Mouse (Mus musculus) cortical plate, adult 2 months (tissue): ENCODE measurements around the gene Sobp. TPM values are rescaled to one million over a fixed set of nuclear protein-coding genes. Genes with fewer than 3 reads are reported as not detected.

Experiments
- H3K27ac ChIP-seq: fragments of 200-500 bp; 2 replicates; pipeline ENCODE4 v1.5.1; 2012; ENCODE audit warnings: low read length, control low read depth, inconsistent platforms; ENCODE audit not compliant: insufficient read depth
- H3K4me1 ChIP-seq: fragments of 200-500 bp; 2 replicates; pipeline ENCODE4 v1.6.1; 2011; ENCODE audit warnings: low read length; ENCODE audit not compliant: control insufficient read depth, insufficient read depth
- H3K4me3 ChIP-seq: fragments of 200-500 bp; 2 replicates; pipeline ENCODE4 v1.5.1; 2011; ENCODE audit warnings: mild to moderate bottlenecking, low read length, control low read depth; ENCODE audit not compliant: insufficient read depth
- CTCF ChIP-seq: fragments of 200-500 bp; IDR thresholded peaks from 2 replicates; pipeline ENCODE4 v1.5.1; 2011; ENCODE audit warnings: mild to moderate bottlenecking, control low read depth, low read length; ENCODE audit not compliant: insufficient read depth; ENCODE audit errors: extremely low read depth
- POLR2A ChIP-seq: fragments of 200-500 bp; IDR thresholded peaks from 2 replicates; pipeline ENCODE4 v1.6.1; 2011; ENCODE audit warnings: mild to moderate bottlenecking, low read length, control low read depth; ENCODE audit not compliant: insufficient read depth; ENCODE audit errors: extremely low read depth
- polyA plus RNA-seq: library from polyadenylated mRNA; depleted of rRNA; stranded (reverse); fragments of >200 nt; gene quantifications from 2 replicates; pipeline ENCODE4 v1.2.3, GENCODE M21; 2012

Gene Sobp
- polyA plus RNA-seq, 1 experiment, result 21.9 TPM

GRCm38 (mm10) chr10:43097755-43098154 lies 76.6 kb downstream of the Sobp start:
- TF ChIP-seq CTCF, result no peak
- no peak overlapping the region for H3K4me3 ChIP-seq
- H3K4me1 ChIP-seq, result peaks cover 17% of the 10 kb centered on the region
- H3K27ac ChIP-seq, result no peak overlapping the region

GRCm38 (mm10) chr10:43096614-43097013 lies 77.7 kb downstream of the Sobp start:
- no peak for TF ChIP-seq CTCF
- TF ChIP-seq POLR2A, result no peak
- Histone ChIP-seq H3K4me3 (no peak overlapping the region), H3K27ac (no peak overlapping the region; the same call in 1 of the 2 replicates), H3K4me1 (peaks cover 18% of the 10 kb centered on the region)

GRCm38 (mm10) chr10:43094537-43094936 lies 79.8 kb downstream of the Sobp start:
- no peak for TF ChIP-seq CTCF
- no peak for TF ChIP-seq POLR2A
- Histone ChIP-seq H3K4me3 (no peak overlapping the region), H3K4me1 (peaks cover 18% of the 10 kb centered on the region), H3K27ac (no peak overlapping the region)

- TF ChIP-seq POLR2A (no peak), CTCF (no peak)
- Histone ChIP-seq H3K27ac (no peak overlapping the region), H3K4me3 (no peak overlapping the region), H3K4me1 (peaks cover 16% of the 10 kb centered on the region)
Observed at GRCm38 (mm10) chr10:43093440-43093839, 80.9 kb downstream of the Sobp start.

- H3K27ac ChIP-seq, result no peak overlapping the region
- no peak overlapping the region for H3K4me3 ChIP-seq
- no peak for TF ChIP-seq POLR2A
- no peak for TF ChIP-seq CTCF
- H3K4me1 ChIP-seq, result 0 out of 2 replicates have a peak, but pooled peaks cover 6% of the 10 kb centered on the region
Observed at GRCm38 (mm10) chr10:43090040-43090439, 84.3 kb downstream of the Sobp start.

GRCm38 (mm10) chr10:43087421-43087820 lies 86.9 kb downstream of the Sobp start:
- Histone ChIP-seq H3K4me1 (no peaks in the 10 kb centered on the region), H3K4me3 (no peak overlapping the region), H3K27ac (no peak overlapping the region)
- TF ChIP-seq CTCF (no peak), POLR2A (no peak)

- no peak overlapping the region for H3K27ac ChIP-seq
- H3K4me3 ChIP-seq, result no peak overlapping the region
- TF ChIP-seq CTCF, result no peak
- no peak for TF ChIP-seq POLR2A
- no peaks in the 10 kb centered on the region for H3K4me1 ChIP-seq
Observed at GRCm38 (mm10) chr10:43086888-43087287, 87.4 kb downstream of the Sobp start.

- Histone ChIP-seq H3K27ac (no peak overlapping the region), H3K4me1 (peaks cover 4% of the 10 kb centered on the region; the same call in 1 of the 2 replicates), H3K4me3 (no peak overlapping the region)
- TF ChIP-seq CTCF (no peak), POLR2A (no peak)
Observed at GRCm38 (mm10) chr10:43084087-43084366, 90.3 kb downstream of the Sobp start.

GRCm38 (mm10) chr10:43083288-43084086 lies 90.8 kb downstream of the Sobp start:
- TF ChIP-seq POLR2A (no peak), CTCF (no peak)
- Histone ChIP-seq H3K27ac (no peak overlapping the region), H3K4me1 (peaks cover 4% of the 10 kb centered on the region; the same call in 1 of the 2 replicates), H3K4me3 (no peak overlapping the region)

GRCm38 (mm10) chr10:43081316-43081715 lies 93.0 kb downstream of the Sobp start:
- H3K4me3 ChIP-seq, result no peak overlapping the region
- 0 out of 2 replicates have a peak overlapping the region, but pooled peaks have one; percentile 5 for H3K27ac ChIP-seq
- peaks cover 6% of the 10 kb centered on the region; the same call in 1 of the 2 replicates for H3K4me1 ChIP-seq
- TF ChIP-seq POLR2A, result no peak
- TF ChIP-seq CTCF, result no peak
